Mouse (Mus musculus) adrenal gland, postnatal 0 days (tissue): ENCODE results near the gene Tomm34. TPM values are rescaled to one million over a fixed set of nuclear protein-coding genes. Genes with fewer than 3 reads are reported as not detected.

ENCODE experiments used
- polyA plus RNA-seq: library from polyadenylated mRNA; unstranded; fragments of >200 nt; fragmentation: Nextera tagmentation; extraction: Ambion mirVana; gene quantifications from 2 replicates; pipeline ENCODE4 v1.2.1, GENCODE M21; 2015

The Tomm34 gene
- polyA plus RNA-seq: 31.1 and 47.5 TPM in 2 replicates

GRCm38 (mm10) chr2:164070765-164071436 lies at the start of gene Tomm34:
Tomm34 (minus strand) TSS chr2:164071169.

GRCm38 (mm10) chr2:164070142-164070764 lies 716 bp downstream of the Tomm34 start, which contains the start of gene Stk4:
Stk4 (plus strand) TSS chr2:164070322.

GRCm38 (mm10) chr2:164025150-164025549 lies 45.8 kb downstream of the Tomm34 start, which contains the start of gene Pabpc1l:
Pabpc1l (plus strand) TSS chr2:164025450.

Other genes starting within 250 kb of the Tomm34 start
- not detected in 2 replicates for gene Kcnk15, start 217.5 kb downstream of the Tomm34 start, polyA plus RNA-seq
- 11.7 and 28.4 TPM in 2 replicates for gene Rims4, start 152.5 kb downstream of the Tomm34 start, polyA plus RNA-seq
- 229 and 252 TPM in 2 replicates for gene Ywhab, start 76.2 kb downstream of the Tomm34 start, polyA plus RNA-seq
- 3.4 and 4.4 TPM in 2 replicates for gene Pabpc1l, start 45.7 kb downstream of the Tomm34 start, polyA plus RNA-seq
- gene Stk4, start 847 bp downstream of the Tomm34 start, polyA plus RNA-seq: 10.2 and 10.4 TPM in 2 replicates
- 0.23 TPM in 1 of 2 replicates, not detected in the other for gene Kcns1, start 99.9 kb upstream of the Tomm34 start, polyA plus RNA-seq
- gene Wfdc5, start 111.6 kb upstream of the Tomm34 start, polyA plus RNA-seq: 0.09 TPM in 1 of 2 replicates, not detected in the other
- gene Wfdc12, start 119.4 kb upstream of the Tomm34 start, polyA plus RNA-seq: 0.33 and 1.1 TPM in 2 replicates
- gene Wfdc15a, start 129.0 kb upstream of the Tomm34 start, polyA plus RNA-seq: 0.41 TPM in 1 of 2 replicates, not detected in the other
- gene Wfdc15b, start 150.5 kb upstream of the Tomm34 start, polyA plus RNA-seq: 2.6 and 3.9 TPM in 2 replicates
- not detected in 2 replicates for gene Svs2, start 167.3 kb upstream of the Tomm34 start, polyA plus RNA-seq
- not detected in 2 replicates for gene Svs3b, start 185.5 kb upstream of the Tomm34 start, polyA plus RNA-seq
- gene Svs4, start 207.3 kb upstream of the Tomm34 start, polyA plus RNA-seq: not detected in 2 replicates
- not detected in 2 replicates for gene Svs3a, start 218.1 kb upstream of the Tomm34 start, polyA plus RNA-seq
- gene Svs6, start 245.6 kb upstream of the Tomm34 start, polyA plus RNA-seq: not detected in 2 replicates